Comparison of ENCODE assay signal across 24 mouse cellular contexts in the genomic region with DNA sequence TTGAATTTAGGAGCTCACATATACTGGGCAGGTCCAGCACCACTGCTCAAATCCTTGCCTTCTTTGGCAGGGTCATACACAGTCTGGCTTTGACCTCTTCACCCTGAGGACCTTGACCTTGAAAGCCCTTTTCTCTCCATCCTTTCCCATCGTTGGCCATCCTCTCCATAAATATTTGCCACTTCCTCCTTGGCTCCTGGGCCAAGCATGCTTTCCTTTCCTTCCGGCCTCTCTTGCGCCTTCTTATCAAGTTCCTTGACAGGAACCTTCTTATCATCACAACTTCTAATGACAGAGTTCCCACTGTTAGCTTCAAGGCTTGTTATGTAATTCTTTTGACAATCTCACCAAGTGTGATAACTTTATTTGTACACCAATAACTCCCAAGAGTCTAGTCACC. TPM values are rescaled to one million over a fixed set of nuclear protein-coding genes. Genes with fewer than 3 reads are reported as not detected.
DNase-seq lines count a peak whose midpoint lies in the region; ATAC-seq and TF ChIP-seq lines count a peak whose summit lies in the region.
"Had no signal": no experiment of that assay in that cellular context is flagged by ENCODE, and none has a peak within 500 bp of the region (broad histone marks: within the 10 kb centered on the region; RNA-seq: fewer than 3 reads in every experiment).

No protein-coding gene starts in this region.

- ATAC-seq in liver, postnatal 0 days: no peak
- ATAC-seq: forebrain, embryonic 13.5 days; midbrain, embryonic 15.5 days had no signal

- no peak overlapping the region; the same call in 1 of the 2 replicates for H3K27ac ChIP-seq in liver, adult 2 months (replicated peaks; ENCODE audit: insufficient read depth, low read depth, low read length)
- H3K27ac ChIP-seq in liver, postnatal 0 days (ENCODE audit: low read depth): peak overlapping the region; percentile 29; the same call in 1 of the 2 replicates
- H3K27ac ChIP-seq: forebrain, embryonic 13.5 days; hindbrain, embryonic 12.5 days; limb, embryonic 12.5 days; midbrain, embryonic 15.5 days; neural tube, embryonic 15.5 days had no signal

- no peak overlapping the region for H3K9ac ChIP-seq in liver, adult 2 months (ENCODE audit: low read depth, low read length)
- H3K9ac ChIP-seq in liver, postnatal 0 days (replicated peaks): no peak overlapping the region
- H3K9ac ChIP-seq: forebrain, embryonic 13.5 days; hindbrain, embryonic 12.5 days; limb, embryonic 12.5 days; midbrain, embryonic 15.5 days; neural tube, embryonic 15.5 days had no signal

- no peak for TF ChIP-seq CTCF in liver, adult 2 months (IDR thresholded peaks at IDR 0.05; ENCODE audit: low read depth, low read length)
- TF ChIP-seq CTCF in liver, postnatal 0 days (IDR thresholded peaks at IDR 0.05; ENCODE audit: low read depth): no peak

- TF ChIP-seq EP300 in liver, postnatal 0 days (IDR thresholded peaks at IDR 0.05; ENCODE audit: low read depth): peak; percentile 28; the same call in 1 of the 2 replicates

- no peak overlapping the region for H3K4me3 ChIP-seq in liver, adult 2 months (ENCODE audit: insufficient read depth, low read depth, low read length)
- no peak overlapping the region for H3K4me3 ChIP-seq in liver, postnatal 0 days (ENCODE audit: low read depth, low read length)
- H3K4me3 ChIP-seq: forebrain, embryonic 13.5 days; hindbrain, embryonic 12.5 days; limb, embryonic 12.5 days; midbrain, embryonic 15.5 days; myocyte; neural tube, embryonic 15.5 days had no signal

- no peaks in the 10 kb centered on the region for H3K79me2 ChIP-seq in liver, adult 2 months (ENCODE audit: control insufficient read depth, insufficient read depth, low read length)

- H3K9me3 ChIP-seq in liver, postnatal 0 days (ENCODE audit: low read length): no peaks in the 10 kb centered on the region
- H3K9me3 ChIP-seq: forebrain, embryonic 13.5 days; hindbrain, embryonic 12.5 days; limb, embryonic 12.5 days; midbrain, embryonic 15.5 days; neural tube, embryonic 15.5 days had no signal

- 48% methylated on average over 3 of the region's 3 CpGs for WGBS in liver, adult 2 months
- 16% methylated on average over 3 of the region's 3 CpGs for WGBS in liver, postnatal 0 days (ENCODE audit: insufficient replicate concordance)

- no peaks in the 10 kb centered on the region for H3K27me3 ChIP-seq in liver, adult 2 months (ENCODE audit: control insufficient read depth, insufficient read depth, low read length)
- no peaks in the 10 kb centered on the region for H3K27me3 ChIP-seq in liver, postnatal 0 days (ENCODE audit: insufficient read depth, low read length)
- H3K27me3 ChIP-seq: hindbrain, embryonic 12.5 days; midbrain, embryonic 15.5 days; neural tube, embryonic 15.5 days had no signal

- no peaks in the 10 kb centered on the region for H3K4me1 ChIP-seq in liver, adult 2 months (ENCODE audit: control insufficient read depth, insufficient read depth, low read length)
- H3K4me1 ChIP-seq in liver, postnatal 0 days (ENCODE audit: insufficient read depth): peaks cover 31% of the 10 kb centered on the region
- H3K4me1 ChIP-seq: forebrain, embryonic 13.5 days; hindbrain, embryonic 12.5 days; limb, embryonic 12.5 days; midbrain, embryonic 15.5 days; neural tube, embryonic 15.5 days had no signal

- DNase-seq in MEL-GATA-1-ER (ENCODE audit: extremely low read depth, low read depth): peak; percentile 49
- DNase-seq in liver, adult 2 months (ENCODE audit: extremely low read depth, low read depth, low spot score): peak; percentile 29
- DNase-seq in liver, postnatal 0 days: no peak
- peak; percentile 57 for DNase-seq in lung, postnatal 25 days (ENCODE audit: low spot score)
- no peak for DNase-seq in spleen, adult 12 weeks (ENCODE audit: low spot score)
- DNase-seq in natural killer cell, adult 2 months (ENCODE audit: low spot score in 2 of 2): no peak
- DNase-seq in thymus, postnatal 36 days: no peak
- DNase-seq: adrenal gland, adult 2 months; cerebellum, adult 8-10 months; gastrocnemius, postnatal 36 days; heart, postnatal 14 days; kidney, postnatal 36 days had no signal

- TF ChIP-seq POLR2A in liver, adult 2 months (IDR thresholded peaks at IDR 0.05; ENCODE audit: extremely low read depth, insufficient read depth, low read length): no peak

- 0 out of 2 replicates have a peak overlapping the region, but pooled peaks have one; percentile 16 for H3K4me2 ChIP-seq in liver, postnatal 0 days (ENCODE audit: low read depth, low read length)
- H3K4me2 ChIP-seq: forebrain, embryonic 13.5 days; heart, embryonic 11.5 days; hindbrain, embryonic 12.5 days; limb, embryonic 12.5 days; midbrain, embryonic 15.5 days; neural tube, embryonic 15.5 days had no signal

- H3K36me3 ChIP-seq in liver, adult 2 months (ENCODE audit: control insufficient read depth, insufficient read depth, low read length): no peaks in the 10 kb centered on the region
- H3K36me3 ChIP-seq in liver, postnatal 0 days (replicated peaks; ENCODE audit: insufficient read depth, low read length): no peaks in the 10 kb centered on the region
- H3K36me3 ChIP-seq: hindbrain, embryonic 12.5 days; limb, embryonic 12.5 days; midbrain, embryonic 15.5 days; neural tube, embryonic 15.5 days had no signal

RNA-seq across cellular contexts. Expression of gene Knstrn, which starts 8.7 kb away (rescaled TPM):
- total RNA-seq in liver, adult 2 months (2014; rRNA removed): 0.83 and 2.7 TPM in 2 replicates
- 0.11 and 0.22 TPM in 2 replicates for polyA plus RNA-seq in liver, adult 2 months (2012; rRNA removed)
- 28.8 and 31.4 TPM in 2 replicates for polyA plus RNA-seq in liver, postnatal 0 days (2015; fragmentation: Nextera tagmentation; extraction: Ambion mirVana)

RNA-seq across cellular contexts. Expression of gene Disp2, which starts 25.6 kb away (rescaled TPM):
- 1.0 and 1.3 TPM in 2 replicates for total RNA-seq in liver, adult 2 months (2014; rRNA removed)
- polyA plus RNA-seq in liver, adult 2 months (2012; rRNA removed): 1.3 and 1.5 TPM in 2 replicates
- 0.06 and 0.14 TPM in 2 replicates for polyA plus RNA-seq in liver, postnatal 0 days (2015; fragmentation: Nextera tagmentation; extraction: Ambion mirVana)
- total RNA-seq: gastrocnemius, postnatal 36 days had no signal

RNA-seq across cellular contexts. Expression of gene Phgr1, which starts 32.6 kb away (rescaled TPM):
- total RNA-seq in liver, adult 2 months (2014; rRNA removed): not detected in 2 replicates
- polyA plus RNA-seq in liver, adult 2 months (2012; rRNA removed): 1.0 and 1.6 TPM in 2 replicates
- polyA plus RNA-seq in liver, postnatal 0 days (2015; fragmentation: Nextera tagmentation; extraction: Ambion mirVana): not detected in 2 replicates
- total RNA-seq: adrenal gland, adult 2 months; gastrocnemius, postnatal 36 days; heart, postnatal 14 days; layer of hippocampus, postnatal 10 days; left cerebral cortex, adult 8-10 months had no signal
- polyA plus RNA-seq: adrenal gland, adult 2 months; C2C12; embryonic facial prominence, embryonic 11.5 days; forebrain, embryonic 13.5 days; heart, embryonic 11.5 days; hindbrain, embryonic 12.5 days; kidney, embryonic 14.5 days; limb, embryonic 12.5 days; midbrain, embryonic 15.5 days; myocyte; neural tube, embryonic 15.5 days had no signal

RNA-seq across cellular contexts. Expression of gene Ccdc9b, which starts 42.7 kb away (rescaled TPM):
- 1.1 and 1.9 TPM in 2 replicates for total RNA-seq in liver, adult 2 months (2014; rRNA removed)
- polyA plus RNA-seq in liver, adult 2 months (2012; rRNA removed): 0.68 and 0.94 TPM in 2 replicates
- polyA plus RNA-seq in liver, postnatal 0 days (2015; fragmentation: Nextera tagmentation; extraction: Ambion mirVana): 0.36 and 0.52 TPM in 2 replicates

RNA-seq across cellular contexts. Expression of gene Ivd, which starts 56.6 kb away (rescaled TPM):
- total RNA-seq in liver, adult 2 months (2014; rRNA removed): 127 and 146 TPM in 2 replicates
- polyA plus RNA-seq in liver, adult 2 months (2012; rRNA removed): 146 and 216 TPM in 2 replicates
- 47.0 and 50.4 TPM in 2 replicates for polyA plus RNA-seq in liver, postnatal 0 days (2015; fragmentation: Nextera tagmentation; extraction: Ambion mirVana)

Comparison
In these comparisons a context has a peak if more than half of its experiments do, and no peak if none do; other contexts are left out.
1. DNase-seq: peak in MEL-GATA-1-ER (single experiment), liver, adult 2 months (single experiment) and lung, postnatal 25 days (single experiment); none in liver, postnatal 0 days (single experiment), spleen, adult 12 weeks (single experiment), natural killer cell, adult 2 months (0 of 2) and thymus, postnatal 36 days (0 of 2).
2. RNA of gene Knstrn, which starts 8.7 kb away (polyA plus RNA-seq): 28.8 to 31.4 TPM in liver, postnatal 0 days; 0.11 to 0.22 TPM in liver, adult 2 months; every median in the first group is over 10 times any median in the second.